Mouse (Mus musculus): ENCODE results near the gene Derl3.

Derl3 gene

DNA sequence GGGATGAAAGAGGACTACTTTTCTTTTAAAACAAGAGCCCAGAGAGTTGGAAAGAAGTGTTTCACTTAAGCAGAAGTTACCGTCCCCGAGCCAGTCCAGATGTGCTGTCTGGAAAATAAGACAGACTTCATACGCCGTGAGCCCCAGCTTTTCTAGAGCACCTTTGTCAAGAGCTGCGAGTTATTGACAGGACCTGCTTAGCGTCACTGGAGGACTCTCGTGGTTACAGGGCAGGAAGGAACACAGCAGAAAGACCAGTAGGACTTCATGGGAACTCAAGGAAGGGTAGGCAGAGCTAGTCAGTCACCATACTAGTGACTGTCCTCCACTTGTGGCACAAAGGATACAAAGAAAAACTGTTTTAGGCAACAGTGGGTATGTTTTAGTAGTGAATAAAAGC, 22.3 kb downstream of the Derl3 start:
- DNase-seq: no peak

- no peak for DNase-seq
Measured at GRCm38 (mm10) chr10:75916840-75917239, 23.6 kb downstream of the Derl3 start.

- no peak for DNase-seq
Measured at GRCm38 (mm10) chr10:75919026-75919425, 25.8 kb downstream of the Derl3 start.

DNA sequence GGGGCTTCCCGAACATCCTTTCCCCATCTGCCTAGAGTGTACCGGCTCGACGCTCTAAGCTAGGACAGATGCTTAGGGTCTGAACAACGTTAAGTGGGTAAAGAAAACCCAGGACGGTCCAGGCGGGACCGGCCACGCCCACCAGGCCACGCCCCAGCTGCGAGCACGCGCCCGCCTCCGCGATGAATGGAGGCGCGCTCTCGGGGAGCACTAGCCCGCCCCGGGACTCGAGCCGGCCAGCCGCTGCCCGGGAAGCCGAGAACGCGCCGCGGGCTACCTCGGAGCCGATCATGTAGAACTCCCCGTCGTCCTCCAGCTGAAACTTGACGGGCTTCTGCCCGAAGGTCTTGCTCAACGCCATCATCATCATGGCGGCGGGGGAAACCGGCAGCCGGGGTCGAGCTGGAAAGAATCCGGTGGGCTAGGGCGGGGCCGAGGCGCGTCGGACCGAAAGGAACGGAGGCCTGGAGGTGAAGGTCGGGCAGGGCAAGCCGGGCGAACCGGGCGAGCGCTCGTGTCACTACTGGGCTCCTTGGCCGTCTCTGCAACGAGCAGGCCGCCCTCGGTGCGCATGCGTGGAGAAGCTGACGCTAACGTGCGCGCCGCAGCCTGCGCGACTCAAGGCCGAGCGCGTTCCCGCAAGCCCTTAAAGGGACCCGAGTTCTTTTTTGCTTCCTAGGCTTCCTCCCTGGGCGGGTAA, 28.0 kb downstream of the Derl3 start, which contains the start of gene Smarcb1:
Smarcb1 (minus strand) TSS at position 592 of the 700 bp plus-strand sequence.
- peak; percentile 96 to 98 for DNase-seq

- peak in 1 of 2 experiments; percentile 64 for DNase-seq
Measured at GRCm38 (mm10) chr10:75921726-75922560, 28.7 kb downstream of the Derl3 start.

GRCm38 (mm10) chr10:75924324-75924723, 31.1 kb downstream of the Derl3 start:
- no peak for DNase-seq

DNA sequence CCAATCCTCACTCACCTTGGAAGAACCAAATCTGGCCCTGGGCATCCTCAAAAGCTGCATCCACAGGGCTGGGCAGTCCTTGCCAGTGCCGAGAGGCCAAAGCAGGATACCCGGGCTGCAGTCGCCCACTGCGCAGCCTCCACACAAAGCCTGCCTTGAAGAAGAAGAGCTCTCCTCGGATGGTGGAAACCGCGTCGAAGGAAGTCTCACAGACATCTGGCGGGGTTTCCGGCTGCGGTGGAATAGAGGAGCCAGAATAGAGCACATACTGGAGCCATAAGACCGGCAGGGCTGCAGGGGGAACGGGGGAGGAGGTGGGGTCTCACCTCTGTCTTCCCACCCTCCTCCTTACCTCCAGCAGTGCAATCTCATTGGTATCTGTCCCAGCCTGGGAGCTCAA, 33.2 kb downstream of the Derl3 start:
- no peak for DNase-seq

DNA sequence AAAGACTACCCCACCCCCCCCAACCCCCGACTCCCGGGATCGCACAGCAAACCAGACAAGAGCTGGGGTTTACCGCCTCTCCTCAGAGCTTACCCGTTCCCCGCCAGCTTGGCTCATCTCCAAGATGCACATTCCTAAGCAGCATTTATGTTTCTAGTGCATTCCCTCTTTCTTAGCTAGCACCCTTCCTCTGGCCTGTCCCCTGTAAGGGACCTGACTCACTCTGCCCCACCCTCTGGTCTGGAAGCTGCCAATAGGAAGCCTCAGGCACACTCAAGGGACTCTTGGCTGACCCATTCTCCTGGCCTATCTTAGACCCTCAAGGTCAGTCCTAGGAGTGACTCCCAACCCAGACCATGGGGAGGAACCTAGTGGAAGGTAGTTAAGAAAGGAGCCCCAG, 37.1 kb downstream of the Derl3 start:
- no peak for DNase-seq

DNA sequence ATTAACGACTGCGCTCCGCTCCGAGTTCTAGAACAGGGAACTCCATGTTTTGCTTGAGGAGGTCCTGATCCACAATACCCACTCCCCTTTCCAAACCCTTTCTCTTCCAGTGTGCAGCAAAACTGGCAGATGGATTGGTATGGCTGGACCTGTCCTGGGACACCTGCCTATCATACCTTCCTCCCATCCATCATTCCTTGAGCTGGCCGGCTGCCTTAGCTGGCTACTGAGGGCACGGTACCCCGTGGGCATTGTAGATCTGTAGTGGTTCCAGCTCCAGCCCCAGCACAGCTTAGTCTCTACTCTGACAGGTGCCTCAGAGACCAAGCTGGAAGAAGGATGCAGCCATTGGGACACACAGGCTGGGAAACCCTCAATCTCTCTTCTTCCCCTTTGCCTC, 38.1 kb downstream of the Derl3 start:
- no peak for DNase-seq

DNA sequence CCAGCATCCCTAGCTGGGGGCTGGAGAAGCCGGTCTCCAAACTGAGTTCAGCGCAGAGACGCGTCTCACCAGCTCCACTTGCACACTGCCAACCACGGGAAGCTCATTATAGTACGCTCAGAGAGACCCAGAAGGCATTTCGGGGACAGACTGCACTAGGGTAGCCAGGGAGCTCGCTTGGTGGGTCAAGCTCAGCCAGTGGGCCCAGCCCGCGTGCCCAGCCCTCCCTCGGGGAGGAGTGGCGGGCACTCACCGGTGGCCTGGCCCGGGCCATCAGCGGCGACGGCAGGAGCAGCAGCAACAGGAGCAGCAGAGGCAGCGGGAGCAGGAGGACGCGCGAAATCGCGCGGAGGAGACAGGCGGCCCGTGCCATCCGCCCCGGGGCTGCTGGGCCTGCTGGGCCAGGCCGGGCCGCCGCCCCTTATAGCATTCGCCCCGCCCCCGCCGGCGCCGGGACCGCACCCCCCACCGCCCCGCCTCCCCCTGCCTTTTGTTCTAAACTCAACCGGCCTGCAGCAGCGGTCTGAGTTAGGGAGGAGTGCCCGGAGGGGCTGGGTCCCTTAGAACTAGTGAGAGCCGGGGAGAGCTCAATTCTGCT, 39.0 kb downstream of the Derl3 start:
- DNase-seq: peak; percentile 44 to 50

GRCm38 (mm10) chr10:75932891-75933290, 39.7 kb downstream of the Derl3 start, which contains the start of gene Chchd10:
Gene Chchd10, plus strand, starts transcription at chr10:75933130.
- no peak for DNase-seq

GRCm38 (mm10) chr10:75934991-75935390, 41.8 kb downstream of the Derl3 start:
- DNase-seq: no peak

DNA sequence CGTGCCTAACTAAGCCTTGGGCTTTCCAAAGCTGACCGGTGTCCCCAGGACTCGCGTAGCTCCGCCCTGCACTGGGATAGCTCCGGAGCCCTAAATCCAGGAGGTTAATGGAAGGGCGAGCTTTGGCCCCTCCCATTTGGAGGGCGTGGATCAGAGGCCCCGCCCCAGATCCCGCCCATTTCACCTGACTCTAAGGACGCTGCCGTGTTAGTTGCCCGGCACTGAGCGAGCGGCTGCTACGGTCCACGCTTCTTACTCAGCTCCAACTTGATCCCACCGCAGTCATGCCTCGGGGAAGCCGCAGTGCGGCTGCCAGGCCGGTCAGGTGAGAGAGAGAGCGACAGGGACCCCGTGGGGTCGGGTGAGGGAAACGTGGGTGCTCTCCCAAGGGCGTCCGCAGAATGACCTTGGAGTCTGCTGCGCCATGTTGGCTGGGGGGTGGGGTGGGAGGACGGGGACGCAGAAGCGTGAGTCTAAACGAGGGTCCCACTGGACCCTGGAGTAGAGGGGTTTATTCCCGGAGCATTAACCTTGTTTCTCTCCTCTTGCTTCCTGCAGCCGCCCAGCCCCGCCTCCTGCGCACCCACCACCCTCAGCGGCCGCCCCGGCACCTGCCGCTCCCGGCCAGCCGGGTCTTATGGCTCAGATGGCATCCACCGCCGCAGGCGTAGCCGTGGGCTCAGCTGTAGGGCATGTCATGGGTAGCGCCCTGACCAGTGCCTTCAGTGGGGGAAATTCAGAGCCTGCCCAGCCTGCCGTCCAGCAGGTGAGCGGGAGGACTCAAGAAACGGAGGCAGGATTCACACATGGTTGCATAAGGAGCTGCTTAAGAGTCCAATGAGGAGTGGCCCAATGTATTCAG, 42.7 kb downstream of the Derl3 start, which contains the start of gene Mmp11:
Mmp11 (minus strand) TSS at position 817 of the 862 bp plus-strand sequence.
- peak; percentile 90 to 94 for DNase-seq

DNA sequence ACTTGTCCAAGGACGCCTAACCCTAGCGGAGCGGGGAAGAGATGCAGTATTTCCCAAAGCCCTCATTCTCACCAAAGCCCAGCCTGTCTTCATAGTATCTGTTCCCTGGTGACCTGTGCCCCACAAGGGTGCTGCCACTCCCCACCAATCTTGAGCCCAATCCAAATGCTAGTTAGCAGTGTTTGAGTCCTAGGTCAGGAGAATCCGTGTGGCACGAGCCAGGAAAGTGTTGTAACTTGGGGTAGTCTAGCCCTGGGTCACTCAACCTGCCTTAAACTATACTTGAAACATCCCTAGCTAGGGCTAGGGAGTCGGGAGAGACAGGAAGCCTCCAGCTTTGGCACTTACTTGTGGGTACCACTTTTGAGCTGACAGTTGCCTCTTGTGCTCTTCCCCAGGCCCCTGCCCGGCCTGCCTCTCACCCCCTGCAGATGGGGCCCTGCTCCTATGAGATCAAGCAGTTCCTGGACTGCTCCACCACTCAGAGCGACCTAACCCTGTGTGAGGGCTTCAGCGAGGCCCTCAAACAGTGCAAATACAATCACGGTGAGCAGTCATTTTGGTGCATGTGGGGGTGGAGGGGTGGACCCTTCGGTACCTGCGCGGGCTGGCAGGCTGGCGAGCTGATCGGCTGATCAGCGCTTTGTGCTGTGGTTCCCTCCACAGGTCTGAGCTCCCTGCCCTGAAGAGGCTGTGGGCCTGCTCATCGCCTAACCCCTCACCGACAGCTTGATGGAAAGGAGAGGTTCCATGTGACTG, 43.9 kb downstream of the Derl3 start:
- DNase-seq: peak; percentile 27 to 28

DNA sequence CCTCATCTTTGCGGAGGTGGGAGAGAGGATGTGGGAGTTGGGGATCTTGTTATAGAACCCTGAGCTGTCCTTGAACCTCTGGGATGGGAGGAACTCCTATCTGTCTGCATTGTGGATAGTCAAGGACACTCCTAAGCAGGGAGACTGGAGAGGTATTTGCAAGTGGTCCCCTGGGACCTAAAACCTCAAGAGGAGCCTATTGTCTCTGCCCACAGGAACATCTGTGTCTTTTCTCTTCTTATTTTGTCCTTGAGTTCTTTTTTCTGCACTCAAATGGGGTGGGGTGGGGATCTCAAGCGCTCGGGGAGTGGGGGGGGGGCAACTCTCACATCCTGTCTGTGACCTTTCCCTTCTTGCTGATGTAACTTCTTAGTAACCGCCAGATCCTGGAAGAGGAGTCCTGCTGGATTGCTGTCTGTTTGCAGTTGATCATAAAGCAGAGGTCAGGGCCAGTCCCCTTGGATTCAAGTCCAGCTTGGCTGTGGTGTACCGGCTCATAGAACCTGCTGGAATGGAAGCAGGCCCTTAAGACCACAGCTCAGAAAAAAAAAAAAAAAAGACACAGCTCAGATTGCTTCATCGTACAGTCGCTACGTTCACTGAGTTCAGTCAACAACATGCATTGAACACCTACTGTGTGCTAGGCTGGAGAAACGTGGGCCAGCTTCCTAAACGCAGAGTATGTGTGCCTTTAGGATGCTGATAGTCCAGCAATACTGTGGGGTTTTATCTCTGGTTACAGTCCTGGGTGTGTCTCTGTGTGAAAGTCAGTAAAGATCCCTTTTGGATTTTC, 44.8 kb downstream of the Derl3 start:
- no peak for DNase-seq

DNA sequence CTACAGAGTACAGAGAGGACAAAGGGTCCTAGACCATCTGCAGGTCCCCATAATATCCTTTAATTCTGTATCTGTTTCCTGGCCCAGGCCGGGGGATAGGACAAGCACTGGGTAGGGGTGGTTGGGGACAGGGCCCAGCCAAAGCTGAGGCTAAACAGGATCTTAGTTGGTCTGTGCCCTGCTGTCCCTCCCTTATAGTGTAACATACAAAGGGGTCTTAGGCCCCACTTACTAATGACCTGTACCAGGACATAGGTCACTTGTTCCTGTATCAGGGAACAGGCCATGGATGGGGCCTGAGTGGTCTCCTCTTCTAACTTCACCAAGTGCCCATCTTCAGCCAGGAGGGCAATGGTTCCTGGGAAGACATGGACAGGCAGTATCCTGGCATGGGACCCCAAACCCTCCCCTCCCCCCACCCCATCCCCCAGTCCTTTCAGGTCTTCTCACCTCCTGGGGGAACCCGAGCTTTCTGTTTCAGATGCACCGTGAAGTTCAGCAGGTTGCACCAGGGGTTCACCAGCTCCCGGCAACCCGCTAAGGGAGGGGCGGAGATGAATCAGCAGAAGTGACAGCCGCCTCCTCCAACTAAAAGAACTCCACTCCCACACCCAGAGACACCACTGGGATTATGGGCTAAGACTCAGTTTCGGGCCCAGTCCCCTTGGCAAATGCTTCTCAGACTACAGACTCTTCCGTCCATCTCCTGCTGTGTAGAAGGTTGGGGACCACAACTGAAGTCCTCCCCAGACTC, 46.4 kb downstream of the Derl3 start:
- DNase-seq: no peak

DNA sequence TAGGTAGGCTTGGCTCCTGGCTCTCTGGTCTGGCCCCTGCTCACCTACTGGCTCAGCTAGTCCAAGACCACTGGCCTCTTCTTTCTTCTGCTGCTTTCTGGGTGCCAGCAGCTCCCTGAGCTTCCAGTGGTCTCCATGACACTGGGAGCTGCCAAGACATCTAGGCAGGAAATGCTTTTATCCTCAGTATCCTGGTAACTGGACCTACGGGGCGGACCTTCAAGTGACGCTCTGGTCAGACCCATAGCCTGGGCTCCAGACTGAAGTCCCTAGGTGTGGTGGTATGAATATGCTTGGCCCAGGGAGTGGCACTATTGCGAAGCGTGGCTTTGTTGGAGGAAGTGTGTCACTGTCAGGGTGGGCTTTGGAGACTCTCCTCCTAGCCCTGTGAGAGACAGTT, 47.3 kb downstream of the Derl3 start, which contains the start of gene Gm867:
Gm867 (minus strand) TSS at position 153 of the 400 bp plus-strand sequence.
- DNase-seq: no peak

DNA sequence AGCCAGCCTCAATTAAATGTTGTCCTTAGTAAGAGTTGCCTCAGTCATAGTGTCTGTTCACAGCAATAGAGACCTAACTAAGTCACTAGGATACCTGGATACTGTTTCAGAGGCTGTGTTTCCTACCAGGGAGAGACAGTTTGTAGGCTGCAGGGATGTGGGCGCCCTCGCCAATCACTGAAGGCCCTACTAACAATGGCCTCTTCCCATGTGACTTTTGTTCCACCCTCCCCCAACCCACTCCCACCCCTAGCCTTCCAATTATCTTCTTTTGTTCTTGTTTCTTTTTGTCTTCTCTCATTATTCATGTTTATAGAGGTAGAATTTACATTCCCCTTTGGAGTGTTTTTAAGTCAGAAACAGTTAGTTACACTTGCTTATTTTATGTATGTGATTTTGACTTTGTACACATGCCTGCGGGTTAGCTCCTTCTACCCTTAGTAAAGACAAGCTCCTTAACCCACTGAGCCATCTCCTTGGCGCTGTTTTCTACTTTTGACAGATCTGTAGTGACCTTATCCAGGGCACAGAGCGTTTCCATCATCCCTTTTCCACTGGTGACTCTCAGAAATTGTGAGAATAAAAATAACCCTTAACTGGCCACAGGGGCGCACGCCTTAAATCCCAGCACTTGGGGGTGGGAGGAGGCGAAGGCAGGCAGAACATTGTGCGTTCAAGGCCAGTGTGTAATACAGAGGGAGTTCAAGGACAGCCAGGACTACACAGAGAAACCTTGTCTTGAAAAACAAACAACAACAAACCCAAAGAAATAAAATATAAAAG, 48.0 kb downstream of the Derl3 start:
- no peak for DNase-seq
